13 mouse cellular contexts compared by ENCODE assay signal in genomic region chr12:86681626-86682025, GRCm38 (mm10). TPM values are rescaled to one million over a fixed set of nuclear protein-coding genes. Genes with fewer than 3 reads are reported as not detected.
DNase-seq lines count a peak whose midpoint lies in the region; ATAC-seq lines count a peak whose summit lies in the region.
"Had no signal": no experiment of that assay in that cellular context is flagged by ENCODE, and none has a peak within 500 bp of the region (broad histone marks: within the 10 kb centered on the region; RNA-seq: fewer than 3 reads in every experiment).

No protein-coding gene starts in this region.

- no peak for DNase-seq in heart, adult 8-10 months (ENCODE audit: low spot score)
- no peak for DNase-seq in neural tube, embryonic 11.5 days (ENCODE audit: low spot score)
- no peak for DNase-seq in neural tube, embryonic 10.5 days (ENCODE audit: extremely low spot score, low spot score)
- DNase-seq in ovary, postnatal 14 days (ENCODE audit: low spot score) = no peak
- DNase-seq in spleen, adult 12 weeks (ENCODE audit: low spot score) = no peak
- DNase-seq in adrenal gland, adult 18-20 months (ENCODE audit: low spot score in 2 of 2) = no peak
- DNase-seq: kidney, postnatal 25 days; right cerebral cortex, postnatal 4 days had no signal

- peaks cover 9% of the 10 kb centered on the region for H3K36me3 ChIP-seq in heart, embryonic 13.5 days
- peaks cover 6% of the 10 kb centered on the region; the same call in 1 of the 2 replicates for H3K36me3 ChIP-seq in neural tube, embryonic 11.5 days (ENCODE audit: control insufficient read depth, insufficient read depth, low read length)
- peaks cover 1% of the 10 kb centered on the region; the same call in 1 of the 2 replicates for H3K36me3 ChIP-seq in hindbrain, embryonic 16.5 days (ENCODE audit: control insufficient read depth, insufficient read depth, low read length)

- WGBS in heart, embryonic 13.5 days = 68% methylated on average over 9 of the region's 9 CpGs
- WGBS in neural tube, embryonic 11.5 days = 90% methylated on average over 9 of the region's 9 CpGs
- 72% methylated on average over 9 of the region's 9 CpGs for WGBS in hindbrain, embryonic 16.5 days

- no peaks in the 10 kb centered on the region for H3K9me3 ChIP-seq in heart, embryonic 13.5 days
- H3K9me3 ChIP-seq in neural tube, embryonic 11.5 days (ENCODE audit: control insufficient read depth, low read length) = no peaks in the 10 kb centered on the region
- no peaks in the 10 kb centered on the region for H3K9me3 ChIP-seq in hindbrain, embryonic 16.5 days (ENCODE audit: control insufficient read depth, low read length)

- H3K9ac ChIP-seq in heart, embryonic 13.5 days = peak overlapping the region; percentile 28
- peak overlapping the region; percentile 4; the same call in 1 of the 2 replicates for H3K9ac ChIP-seq in neural tube, embryonic 11.5 days (ENCODE audit: low read length)
- H3K9ac ChIP-seq in hindbrain, embryonic 16.5 days (ENCODE audit: low read depth, low read length) = peak overlapping the region; percentile 35; the same call in 1 of the 2 replicates
- H3K9ac ChIP-seq: limb, embryonic 12.5 days had no signal

- H3K4me3 ChIP-seq in heart, embryonic 13.5 days = peak overlapping the region; percentile 91
- H3K4me3 ChIP-seq in neural tube, embryonic 11.5 days (ENCODE audit: low read depth, low read length) = peak overlapping the region; percentile 91; the same call in 1 of the 2 replicates
- peak overlapping the region; percentile 31 for H3K4me3 ChIP-seq in hindbrain, embryonic 16.5 days (ENCODE audit: low read length)

- peaks cover 48% of the 10 kb centered on the region for H3K4me1 ChIP-seq in heart, embryonic 13.5 days
- H3K4me1 ChIP-seq in neural tube, embryonic 11.5 days (ENCODE audit: control insufficient read depth, insufficient read depth, low read length) = peaks cover 17% of the 10 kb centered on the region
- peaks cover 28% of the 10 kb centered on the region for H3K4me1 ChIP-seq in hindbrain, embryonic 16.5 days (ENCODE audit: control insufficient read depth, insufficient read depth, low read depth, low read length)

- 0 out of 2 replicates have a peak, but pooled peaks cover 4% of the 10 kb centered on the region for H3K27me3 ChIP-seq in heart, embryonic 13.5 days (replicated peaks)
- no peaks in the 10 kb centered on the region for H3K27me3 ChIP-seq in neural tube, embryonic 11.5 days (ENCODE audit: control insufficient read depth, insufficient read depth, low read length)
- no peaks in the 10 kb centered on the region for H3K27me3 ChIP-seq in hindbrain, embryonic 16.5 days (replicated peaks; ENCODE audit: control insufficient read depth, insufficient read depth, low read length)

- peak overlapping the region; percentile 99 for H3K4me2 ChIP-seq in heart, embryonic 13.5 days
- peak overlapping the region; percentile 26 for H3K4me2 ChIP-seq in neural tube, embryonic 11.5 days (ENCODE audit: low read depth)
- H3K4me2 ChIP-seq in hindbrain, embryonic 16.5 days (ENCODE audit: low read length) = peak overlapping the region; percentile 91

- no peak for ATAC-seq in heart, embryonic 13.5 days (ENCODE audit: extremely low read depth, insufficient number of reproducible peaks, low FRiP score, low TSS enrichment)
- no peak for ATAC-seq in neural tube, embryonic 11.5 days (ENCODE audit: insufficient read depth, low FRiP score, low TSS enrichment)
- no peak for ATAC-seq in hindbrain, embryonic 16.5 days

- H3K27ac ChIP-seq in heart, embryonic 13.5 days (replicated peaks) = no peak overlapping the region
- no peak overlapping the region for H3K27ac ChIP-seq in neural tube, embryonic 11.5 days (ENCODE audit: low read depth, low read length)
- no peak overlapping the region for H3K27ac ChIP-seq in hindbrain, embryonic 16.5 days (ENCODE audit: low read depth, low read length)
- H3K27ac ChIP-seq: limb, embryonic 12.5 days had no signal

RNA-seq across cellular contexts. Expression of gene Vash1, which starts 3.1 kb away (rescaled TPM):
- polyA plus RNA-seq in heart, embryonic 13.5 days (2015; fragmentation: Nextera tagmentation; extraction: Ambion mirVana) = 9.3 and 9.8 TPM in 2 replicates
- total RNA-seq in heart, adult 8-10 months (2022) = 10 to 100 TPM in 3 of 4 experiments, 1 to 10 TPM in 1; 6.6 to 16.3 (median 13.3) TPM
- 26.6 and 27.8 TPM in 2 replicates for polyA plus RNA-seq in neural tube, embryonic 11.5 days (2014; fragmentation: Nextera tagmentation; extraction: Ambion mirVana)
- polyA plus RNA-seq in hindbrain, embryonic 16.5 days (2015; fragmentation: Nextera tagmentation; extraction: Ambion mirVana) = 28.3 and 31.5 TPM in 2 replicates
- total RNA-seq in adrenal gland, adult 18-20 months (2021) = 1 to 10 TPM; 2.2 to 4.8 TPM

RNA-seq across cellular contexts. Expression of gene Angel1, which starts 44.6 kb away (rescaled TPM):
- polyA plus RNA-seq in heart, embryonic 13.5 days (2015; fragmentation: Nextera tagmentation; extraction: Ambion mirVana) = 9.6 TPM in 2 replicates
- total RNA-seq in heart, adult 8-10 months (2022) = 1 to 10 TPM; 2.9 to 4.6 (median 3.8) TPM
- polyA plus RNA-seq in neural tube, embryonic 11.5 days (2014; fragmentation: Nextera tagmentation; extraction: Ambion mirVana) = 14.8 and 15.3 TPM in 2 replicates
- polyA plus RNA-seq in hindbrain, embryonic 16.5 days (2015; fragmentation: Nextera tagmentation; extraction: Ambion mirVana) = 10.0 and 13.0 TPM in 2 replicates
- total RNA-seq in adrenal gland, adult 18-20 months (2021) = 1 to 10 TPM; 2.3 to 2.4 TPM

RNA-seq across cellular contexts. Expression of gene Lrrc74a, which starts 52.5 kb away (rescaled TPM):
- polyA plus RNA-seq in heart, embryonic 13.5 days (2015; fragmentation: Nextera tagmentation; extraction: Ambion mirVana) = not detected in 2 replicates
- not detected for total RNA-seq in heart, adult 8-10 months (2022)
- polyA plus RNA-seq in neural tube, embryonic 11.5 days (2014; fragmentation: Nextera tagmentation; extraction: Ambion mirVana) = not detected in 2 replicates
- polyA plus RNA-seq in hindbrain, embryonic 16.5 days (2015; fragmentation: Nextera tagmentation; extraction: Ambion mirVana) = not detected in 2 replicates
- not detected for total RNA-seq in adrenal gland, adult 18-20 months (2021)
- total RNA-seq: gastrocnemius, adult 18-20 months; megakaryocyte progenitor cell, adult 5-6 weeks had no signal
- polyA plus RNA-seq: limb, embryonic 12.5 days had no signal

Comparison
In these comparisons a context has a peak if more than half of its experiments do, and no peak if none do; other contexts are left out.
1. H3K4me2 ChIP-seq: peak in every context shown above with its lines; median percentile 99 in heart, embryonic 13.5 days; 91 in hindbrain, embryonic 16.5 days; 26 in neural tube, embryonic 11.5 days.
2. H3K4me3 ChIP-seq: peak in every context shown above with its lines; median percentile 91 in heart, embryonic 13.5 days; 91 in neural tube, embryonic 11.5 days; 31 in hindbrain, embryonic 16.5 days.